Mouse (Mus musculus): Measurements from ENCODE around the gene H2afy. TPM values are rescaled to one million over a fixed set of nuclear protein-coding genes. Genes with fewer than 3 reads are reported as not detected.

Gene H2afy
- polyA plus RNA-seq, 1 experiment from 2014 or later, result 361 TPM

DNA sequence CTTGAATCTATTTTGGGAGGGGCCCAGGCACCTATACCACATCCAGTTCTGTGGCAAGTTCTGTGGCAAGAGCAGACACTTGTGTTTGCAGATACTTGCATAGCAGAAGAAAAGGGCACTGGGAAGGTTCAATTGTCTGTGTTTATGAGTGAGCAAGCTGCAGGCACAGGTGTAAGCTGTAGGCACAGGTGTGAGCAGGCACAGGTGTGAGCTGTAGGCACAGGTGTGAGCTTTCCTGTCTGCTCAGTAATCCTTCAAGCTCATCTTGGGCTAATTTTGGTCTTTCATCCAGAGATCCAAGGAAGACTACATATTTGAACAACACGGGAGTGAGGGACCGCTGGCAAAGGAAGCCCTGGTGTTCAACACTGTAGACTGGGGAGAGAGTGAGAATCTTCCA lies 56.5 kb downstream of the H2afy start:
- Histone ChIP-seq H3K27me3 (replicated peaks; ENCODE audit: control insufficient read depth, insufficient read depth, low read length) (no peaks in the 10 kb centered on the region), H3K36me3 (ENCODE audit: control insufficient read depth, insufficient read depth, low read length) (peaks cover 99% of the 10 kb centered on the region), H3K4me1 (replicated peaks; ENCODE audit: control insufficient read depth, insufficient read depth, low read length) (0 out of 2 replicates have a peak, but pooled peaks cover 3% of the 10 kb centered on the region), H3K9me3 (ENCODE audit: control insufficient read depth, low read length) (no peaks in the 10 kb centered on the region), H3K4me3 (ENCODE audit: low read depth, low read length) (no peak overlapping the region), H3K9ac (ENCODE audit: low read length) (no peak overlapping the region), H3K27ac (ENCODE audit: low read depth) (no peak overlapping the region), H3K4me2 (ENCODE audit: low read length) (no peak overlapping the region)
- ATAC-seq (replicated peaks; ENCODE audit: low FRiP score, low TSS enrichment, low read depth), result no peak
- WGBS, result 78% methylated on average over 2 of the region's 2 CpGs
- DNase-seq (ENCODE audit: low spot score), result no peak

DNA sequence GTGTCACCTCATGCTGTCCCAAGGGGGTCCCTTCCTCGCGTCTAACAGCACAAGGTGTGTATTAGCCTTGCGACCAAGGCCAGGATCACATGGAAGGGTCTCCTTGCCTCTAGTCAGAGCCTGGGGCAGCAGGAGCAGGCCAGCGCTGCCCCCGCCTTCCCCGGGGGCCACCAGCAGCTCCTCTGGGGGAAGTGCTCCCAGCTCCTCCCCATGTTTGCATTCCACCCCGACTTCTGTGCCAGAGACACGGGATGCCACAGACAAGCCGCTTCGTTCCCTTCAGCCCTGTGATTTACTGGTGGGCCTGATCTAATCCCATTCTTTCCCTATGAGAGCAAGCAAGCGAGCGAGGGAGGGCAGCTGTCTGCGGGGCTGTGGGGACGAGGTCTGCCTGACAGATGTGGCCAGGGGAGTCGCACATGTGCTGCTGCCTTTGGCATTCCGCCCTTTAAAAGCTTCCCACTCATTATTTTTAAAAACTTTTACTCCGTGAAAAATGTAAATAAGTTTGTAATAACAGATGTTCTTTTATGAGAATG lies 57.4 kb downstream of the H2afy start:
- Histone ChIP-seq H3K27ac (ENCODE audit: low read depth) (no peak overlapping the region), H3K36me3 (ENCODE audit: control insufficient read depth, insufficient read depth, low read length) (peaks cover 99% of the 10 kb centered on the region), H3K9ac (ENCODE audit: low read length) (no peak overlapping the region), H3K27me3 (replicated peaks; ENCODE audit: control insufficient read depth, insufficient read depth, low read length) (no peaks in the 10 kb centered on the region), H3K9me3 (ENCODE audit: control insufficient read depth, low read length) (no peaks in the 10 kb centered on the region), H3K4me1 (replicated peaks; ENCODE audit: control insufficient read depth, insufficient read depth, low read length) (0 out of 2 replicates have a peak, but pooled peaks cover 3% of the 10 kb centered on the region), H3K4me2 (ENCODE audit: low read length) (no peak overlapping the region), H3K4me3 (ENCODE audit: low read depth, low read length) (no peak overlapping the region)
- ATAC-seq (replicated peaks; ENCODE audit: low FRiP score, low TSS enrichment, low read depth) (no peak), DNase-seq (ENCODE audit: low spot score) (no peak)
- 40% methylated on average over 17 of the region's 17 CpGs for WGBS

DNA sequence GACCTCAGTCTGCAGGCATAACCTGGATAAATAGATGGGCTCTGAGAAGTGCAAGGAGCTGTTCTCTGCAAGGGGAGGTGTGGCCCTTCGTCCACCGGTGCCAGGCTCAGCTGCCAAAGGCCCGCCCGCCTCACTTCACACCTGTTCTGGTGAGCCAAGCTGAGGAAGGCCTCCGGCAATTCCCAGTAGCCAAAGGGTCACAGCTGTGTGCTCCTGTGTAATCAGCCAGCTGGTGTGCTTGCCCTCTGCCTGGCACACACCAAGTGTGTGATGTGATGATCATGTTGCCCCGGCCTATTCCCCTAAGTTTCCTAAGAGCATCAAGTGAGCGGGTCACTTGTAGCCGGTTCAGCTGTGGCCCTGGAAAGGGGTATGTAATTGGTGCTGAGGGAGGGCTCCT lies 60.2 kb downstream of the H2afy start:
- Histone ChIP-seq H3K9me3 (ENCODE audit: control insufficient read depth, low read length) (no peaks in the 10 kb centered on the region), H3K4me3 (ENCODE audit: low read depth, low read length) (no peak overlapping the region), H3K27me3 (replicated peaks; ENCODE audit: control insufficient read depth, insufficient read depth, low read length) (no peaks in the 10 kb centered on the region), H3K36me3 (ENCODE audit: control insufficient read depth, insufficient read depth, low read length) (peaks cover 93% of the 10 kb centered on the region), H3K4me2 (ENCODE audit: low read length) (no peak overlapping the region), H3K9ac (ENCODE audit: low read length) (no peak overlapping the region), H3K27ac (ENCODE audit: low read depth) (no peak overlapping the region), H3K4me1 (replicated peaks; ENCODE audit: control insufficient read depth, insufficient read depth, low read length) (0 out of 2 replicates have a peak, but pooled peaks cover 6% of the 10 kb centered on the region)
- 89% methylated on average over 8 of the region's 8 CpGs for WGBS
- DNase-seq (ENCODE audit: low spot score) (no peak), ATAC-seq (replicated peaks; ENCODE audit: low FRiP score, low TSS enrichment, low read depth) (no peak)

DNA sequence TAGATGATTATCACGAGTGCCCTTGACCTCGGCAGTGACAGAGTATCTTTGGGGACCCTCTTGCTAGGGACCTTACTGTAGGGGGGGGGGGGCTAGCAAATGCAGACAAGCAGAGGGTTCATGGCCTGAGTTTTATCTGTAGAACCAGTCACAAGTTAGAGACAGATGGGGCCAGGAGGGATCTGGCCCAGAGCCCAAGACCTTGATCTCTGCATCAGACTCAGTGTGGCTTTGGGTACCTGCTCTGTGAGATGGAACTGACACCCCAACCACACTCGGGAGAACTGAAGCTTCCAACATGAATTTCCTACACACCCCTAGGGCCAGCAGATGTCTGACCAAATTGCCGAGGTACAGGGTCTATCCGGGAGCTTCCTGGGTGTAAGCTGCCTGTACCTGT lies 63.0 kb downstream of the H2afy start:
- DNase-seq (ENCODE audit: low spot score) (no peak), ATAC-seq (replicated peaks; ENCODE audit: low FRiP score, low TSS enrichment, low read depth) (no peak)
- no peak overlapping the region for H3K4me3 ChIP-seq (ENCODE audit: low read depth, low read length)
- WGBS, result 86% methylated on average over 5 of the region's 5 CpGs
- no peak overlapping the region for H3K4me2 ChIP-seq (ENCODE audit: low read length)
- no peak overlapping the region for H3K27ac ChIP-seq (ENCODE audit: low read depth)
- H3K4me1 ChIP-seq (replicated peaks; ENCODE audit: control insufficient read depth, insufficient read depth, low read length), result 0 out of 2 replicates have a peak, but pooled peaks cover 3% of the 10 kb centered on the region
- H3K27me3 ChIP-seq (replicated peaks; ENCODE audit: control insufficient read depth, insufficient read depth, low read length), result no peaks in the 10 kb centered on the region
- no peaks in the 10 kb centered on the region for H3K9me3 ChIP-seq (ENCODE audit: control insufficient read depth, low read length)
- no peak overlapping the region for H3K9ac ChIP-seq (ENCODE audit: low read length)
- peaks cover 69% of the 10 kb centered on the region for H3K36me3 ChIP-seq (ENCODE audit: control insufficient read depth, insufficient read depth, low read length)

DNA sequence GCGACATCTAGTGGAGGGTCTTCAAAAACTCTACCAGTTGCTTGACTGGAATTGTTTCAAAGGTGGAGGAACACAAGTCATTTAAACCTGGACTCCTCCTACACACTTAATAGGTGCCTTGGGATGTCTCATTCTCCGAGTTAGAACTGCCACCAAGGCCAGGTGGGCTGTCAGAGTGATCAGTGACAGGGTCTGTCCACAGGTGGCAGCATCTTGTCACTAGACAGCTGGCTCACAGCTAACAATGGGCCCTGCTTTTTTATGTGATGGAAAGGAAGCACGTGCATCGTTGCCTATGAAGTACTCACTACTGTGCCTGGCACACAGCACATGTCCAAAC lies 63.9 kb downstream of the H2afy start:
- Histone ChIP-seq H3K9ac (ENCODE audit: low read length) (no peak overlapping the region), H3K27me3 (replicated peaks; ENCODE audit: control insufficient read depth, insufficient read depth, low read length) (no peaks in the 10 kb centered on the region), H3K4me2 (ENCODE audit: low read length) (no peak overlapping the region), H3K4me3 (ENCODE audit: low read depth, low read length) (no peak overlapping the region), H3K27ac (ENCODE audit: low read depth) (no peak overlapping the region), H3K36me3 (ENCODE audit: control insufficient read depth, insufficient read depth, low read length) (peaks cover 59% of the 10 kb centered on the region), H3K4me1 (replicated peaks; ENCODE audit: control insufficient read depth, insufficient read depth, low read length) (0 out of 2 replicates have a peak, but pooled peaks cover 3% of the 10 kb centered on the region), H3K9me3 (ENCODE audit: control insufficient read depth, low read length) (no peaks in the 10 kb centered on the region)
- DNase-seq (ENCODE audit: low spot score), result peak; percentile 71
- no peak; the same call in 1 of the 2 replicates for ATAC-seq (replicated peaks; ENCODE audit: low FRiP score, low TSS enrichment, low read depth)
- 40% methylated on average over 4 of the region's 4 CpGs for WGBS

DNA sequence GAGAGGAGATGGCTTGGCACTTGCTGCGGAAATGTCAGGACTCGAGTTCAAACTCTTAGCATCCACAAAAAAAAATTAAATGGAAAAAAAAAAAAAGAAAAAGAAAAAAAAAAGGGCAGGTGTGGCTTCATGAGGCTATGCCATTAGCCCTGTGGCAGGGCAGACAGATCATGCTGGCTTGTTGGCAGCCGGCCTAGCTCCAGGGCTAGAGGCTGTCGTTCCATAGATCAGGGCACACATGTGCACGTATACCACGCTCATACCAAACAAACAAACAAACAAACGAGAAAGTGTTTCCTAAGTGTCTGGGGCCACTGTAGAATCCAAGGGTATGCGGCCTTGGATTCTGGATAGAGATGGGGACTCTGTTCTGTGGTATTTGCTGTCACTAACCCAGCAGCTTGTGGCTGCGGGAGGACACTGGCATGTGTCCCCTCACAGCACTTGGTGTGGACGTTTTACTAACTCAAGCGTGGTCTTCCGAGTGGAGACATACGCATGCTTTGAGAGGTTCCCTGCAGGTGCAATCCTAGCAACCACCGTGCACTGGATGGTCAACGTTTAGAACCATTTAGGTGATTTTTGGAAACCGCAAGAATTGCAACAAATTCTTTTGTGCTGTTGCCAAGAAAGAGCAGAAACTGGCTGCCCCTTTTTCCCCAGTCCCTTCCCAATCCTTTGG lies 64.4 kb downstream of the H2afy start:
- no peaks in the 10 kb centered on the region for H3K9me3 ChIP-seq (ENCODE audit: control insufficient read depth, low read length)
- 80% methylated on average over 16 of the region's 16 CpGs for WGBS
- ATAC-seq (replicated peaks; ENCODE audit: low FRiP score, low TSS enrichment, low read depth) (no peak), DNase-seq (ENCODE audit: low spot score) (no peak)
- no peak overlapping the region for H3K9ac ChIP-seq (ENCODE audit: low read length)
- no peak overlapping the region for H3K4me3 ChIP-seq (ENCODE audit: low read depth, low read length)
- peaks cover 54% of the 10 kb centered on the region for H3K36me3 ChIP-seq (ENCODE audit: control insufficient read depth, insufficient read depth, low read length)
- no peak overlapping the region for H3K27ac ChIP-seq (ENCODE audit: low read depth)
- H3K4me2 ChIP-seq (ENCODE audit: low read length), result no peak overlapping the region
- no peaks in the 10 kb centered on the region for H3K27me3 ChIP-seq (replicated peaks; ENCODE audit: control insufficient read depth, insufficient read depth, low read length)
- 0 out of 2 replicates have a peak, but pooled peaks cover 3% of the 10 kb centered on the region for H3K4me1 ChIP-seq (replicated peaks; ENCODE audit: control insufficient read depth, insufficient read depth, low read length)

DNA sequence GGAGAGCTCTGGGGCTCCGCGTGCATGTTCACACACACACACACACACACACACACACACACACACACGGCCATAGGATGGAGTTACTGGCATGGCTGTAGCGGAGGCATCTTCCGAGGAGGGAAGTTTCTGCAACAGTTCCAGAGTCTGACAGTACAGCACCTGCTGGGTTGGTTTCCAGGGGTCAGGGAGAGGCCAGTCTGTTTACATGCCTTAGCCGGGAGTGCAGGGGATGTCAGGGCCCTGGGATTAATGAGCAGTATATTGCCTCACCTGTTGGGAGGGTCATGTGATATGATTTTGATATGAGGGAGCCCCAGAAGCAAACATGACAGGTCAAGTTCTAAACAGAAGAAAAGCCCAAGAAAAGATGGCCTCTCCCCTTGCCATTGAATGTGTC lies 66.5 kb downstream of the H2afy start:
- DNase-seq (ENCODE audit: low spot score) (no peak), ATAC-seq (replicated peaks; ENCODE audit: low FRiP score, low TSS enrichment, low read depth) (peak; percentile 70)
- Histone ChIP-seq H3K27me3 (replicated peaks; ENCODE audit: control insufficient read depth, insufficient read depth, low read length) (0 out of 2 replicates have a peak, but pooled peaks cover 10% of the 10 kb centered on the region), H3K4me2 (ENCODE audit: low read length) (no peak overlapping the region), H3K4me3 (ENCODE audit: low read depth, low read length) (no peak overlapping the region), H3K9me3 (ENCODE audit: control insufficient read depth, low read length) (no peaks in the 10 kb centered on the region), H3K9ac (ENCODE audit: low read length) (no peak overlapping the region), H3K4me1 (replicated peaks; ENCODE audit: control insufficient read depth, insufficient read depth, low read length) (0 out of 2 replicates have a peak, but pooled peaks cover 3% of the 10 kb centered on the region), H3K36me3 (ENCODE audit: control insufficient read depth, insufficient read depth, low read length) (peaks cover 33% of the 10 kb centered on the region), H3K27ac (ENCODE audit: low read depth) (no peak overlapping the region)
- WGBS, result 35% methylated on average over 6 of the region's 6 CpGs

DNA sequence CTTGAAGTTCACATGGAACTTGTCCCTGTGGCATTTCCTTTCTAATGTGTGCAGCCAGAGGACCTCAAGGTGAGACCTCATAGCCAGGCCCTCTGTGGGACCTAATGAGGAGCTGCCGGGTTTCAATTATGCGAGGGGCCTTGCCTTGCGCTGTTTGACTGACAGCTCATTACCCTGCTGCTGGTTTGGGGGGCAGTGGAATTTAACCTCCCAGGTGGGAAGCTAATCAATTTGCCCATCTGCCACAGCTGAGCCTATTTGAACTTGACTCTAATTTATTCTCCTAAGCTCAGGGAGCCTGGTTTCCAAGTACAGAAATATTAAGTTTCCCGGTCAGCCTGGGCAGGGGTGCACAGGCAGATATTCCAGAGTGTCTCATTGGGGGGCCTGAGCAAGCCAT lies 67.6 kb downstream of the H2afy start:
- no peaks in the 10 kb centered on the region for H3K9me3 ChIP-seq (ENCODE audit: control insufficient read depth, low read length)
- no peak overlapping the region for H3K27ac ChIP-seq (ENCODE audit: low read depth)
- peaks cover 23% of the 10 kb centered on the region for H3K36me3 ChIP-seq (ENCODE audit: control insufficient read depth, insufficient read depth, low read length)
- H3K4me1 ChIP-seq (replicated peaks; ENCODE audit: control insufficient read depth, insufficient read depth, low read length), result peaks cover 3% of the 10 kb centered on the region; the same call in 1 of the 2 replicates
- ATAC-seq (replicated peaks; ENCODE audit: low FRiP score, low TSS enrichment, low read depth), result no peak
- H3K27me3 ChIP-seq (replicated peaks; ENCODE audit: control insufficient read depth, insufficient read depth, low read length), result 0 out of 2 replicates have a peak, but pooled peaks cover 15% of the 10 kb centered on the region
- no peak overlapping the region for H3K9ac ChIP-seq (ENCODE audit: low read length)
- H3K4me2 ChIP-seq (ENCODE audit: low read length), result no peak overlapping the region
- WGBS, result 75% methylated on average over 4 of the region's 4 CpGs
- no peak overlapping the region for H3K4me3 ChIP-seq (ENCODE audit: low read depth, low read length)
- DNase-seq (ENCODE audit: low spot score), result no peak

DNA sequence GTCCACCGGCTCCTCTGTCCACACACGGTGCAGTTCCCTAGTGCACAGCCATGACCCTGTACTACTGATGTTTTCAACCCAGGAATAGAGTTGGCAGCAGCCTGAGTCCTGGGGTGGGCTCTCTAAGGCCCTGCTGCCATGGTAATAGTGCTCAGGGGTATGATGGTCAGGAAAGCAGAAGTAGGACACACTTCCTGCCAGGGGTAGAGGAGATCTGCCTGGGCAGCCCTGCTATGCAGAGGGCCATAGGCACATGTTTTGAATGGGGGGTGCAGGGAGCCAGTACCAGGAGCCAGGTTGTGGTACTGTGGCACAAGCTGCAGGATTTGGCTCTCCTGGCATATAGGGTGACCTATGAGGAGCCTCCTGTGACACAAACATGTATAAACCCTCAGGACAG lies 69.3 kb downstream of the H2afy start:
- no peak overlapping the region for H3K4me3 ChIP-seq (ENCODE audit: low read depth, low read length)
- ATAC-seq (replicated peaks; ENCODE audit: low FRiP score, low TSS enrichment, low read depth), result no peak
- H3K9me3 ChIP-seq (ENCODE audit: control insufficient read depth, low read length), result no peaks in the 10 kb centered on the region
- peaks cover 9% of the 10 kb centered on the region for H3K36me3 ChIP-seq (ENCODE audit: control insufficient read depth, insufficient read depth, low read length)
- H3K27ac ChIP-seq (ENCODE audit: low read depth), result no peak overlapping the region
- WGBS, result 96% methylated on average over 2 of the region's 2 CpGs
- peaks cover 3% of the 10 kb centered on the region; the same call in 1 of the 2 replicates for H3K4me1 ChIP-seq (replicated peaks; ENCODE audit: control insufficient read depth, insufficient read depth, low read length)
- DNase-seq (ENCODE audit: low spot score), result no peak
- H3K9ac ChIP-seq (ENCODE audit: low read length), result no peak overlapping the region
- 0 out of 2 replicates have a peak, but pooled peaks cover 15% of the 10 kb centered on the region for H3K27me3 ChIP-seq (replicated peaks; ENCODE audit: control insufficient read depth, insufficient read depth, low read length)
- H3K4me2 ChIP-seq (ENCODE audit: low read length), result no peak overlapping the region

All from intestine, embryonic 14.5 days (tissue).